Mouse (Mus musculus): ENCODE measurements around the gene Ssbp2.

Gene Ssbp2

DNA sequence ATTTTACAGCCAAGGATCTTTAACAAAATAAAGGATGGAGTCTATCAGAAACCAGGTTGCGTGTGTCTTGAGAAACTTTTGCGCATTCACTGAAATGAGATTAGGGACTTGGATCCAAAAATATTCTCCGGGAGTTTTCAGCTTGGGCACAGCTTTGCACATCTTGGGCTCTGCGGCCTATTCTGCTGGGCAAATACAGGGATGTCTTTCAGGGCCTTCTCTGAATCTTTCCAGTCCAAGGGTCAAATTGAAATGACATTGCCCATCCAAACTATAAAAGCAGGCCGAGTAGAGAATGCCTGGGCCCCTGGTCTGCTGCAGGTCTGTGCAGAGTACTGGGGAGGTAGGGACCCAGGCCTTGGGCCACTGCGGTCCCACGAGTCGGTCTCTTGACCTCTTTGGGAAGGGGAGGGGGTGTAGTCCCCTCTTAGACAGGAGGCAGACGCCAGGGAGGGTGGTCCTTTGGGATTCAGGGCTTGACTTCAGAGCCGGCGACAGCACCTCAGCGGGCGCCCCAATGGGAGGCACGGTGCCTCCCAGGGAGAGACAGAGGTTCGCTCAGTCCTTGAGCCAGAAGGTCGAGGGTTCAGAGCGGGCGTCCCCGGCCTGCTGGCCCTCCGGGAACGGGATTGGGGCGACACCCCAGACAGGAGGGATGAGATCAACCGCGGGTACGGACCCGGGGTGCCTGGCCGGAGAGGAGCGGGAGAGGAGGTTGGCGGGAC is at the start of gene Ssbp2:
Gene Ssbp2, plus strand, starts transcription at position 388 of the 725 bp plus-strand sequence.
- DNase-seq = no peak

DNA sequence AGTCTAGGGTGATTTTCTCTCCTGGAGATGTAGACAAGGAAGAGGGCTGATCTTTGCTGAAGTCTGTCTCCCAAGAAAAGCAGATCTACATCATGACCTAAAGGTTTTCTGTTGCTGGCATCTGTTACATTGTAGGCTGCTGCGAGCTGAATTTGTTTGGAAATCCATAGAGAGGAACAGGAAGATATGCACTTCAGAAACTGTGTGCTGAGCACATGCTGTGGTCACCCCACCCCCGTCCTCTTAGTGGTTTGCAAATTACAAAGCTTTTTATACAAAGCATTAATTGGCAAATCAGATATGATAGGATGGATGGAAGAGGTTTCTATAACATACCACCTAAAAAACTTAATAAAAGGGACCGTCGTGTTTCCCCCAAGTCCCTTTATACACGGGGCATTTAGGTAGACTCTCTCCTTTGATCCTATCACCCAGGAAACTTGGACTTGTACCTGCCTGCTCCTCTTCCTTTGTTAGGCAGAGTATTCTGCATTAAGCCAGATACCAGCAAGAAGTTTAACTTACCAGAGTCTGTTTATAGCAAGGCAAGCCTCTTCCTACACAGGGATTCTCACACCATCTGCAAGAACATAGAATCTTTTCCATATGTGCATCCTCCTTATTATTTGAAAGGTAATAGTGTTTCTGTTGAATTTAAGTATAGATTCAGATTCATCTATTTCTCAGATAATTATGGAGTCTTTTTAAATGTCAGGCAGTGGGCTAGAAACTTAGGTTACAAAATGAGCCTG is 46.2 kb upstream of the Ssbp2 start:
- no peak for DNase-seq

DNA sequence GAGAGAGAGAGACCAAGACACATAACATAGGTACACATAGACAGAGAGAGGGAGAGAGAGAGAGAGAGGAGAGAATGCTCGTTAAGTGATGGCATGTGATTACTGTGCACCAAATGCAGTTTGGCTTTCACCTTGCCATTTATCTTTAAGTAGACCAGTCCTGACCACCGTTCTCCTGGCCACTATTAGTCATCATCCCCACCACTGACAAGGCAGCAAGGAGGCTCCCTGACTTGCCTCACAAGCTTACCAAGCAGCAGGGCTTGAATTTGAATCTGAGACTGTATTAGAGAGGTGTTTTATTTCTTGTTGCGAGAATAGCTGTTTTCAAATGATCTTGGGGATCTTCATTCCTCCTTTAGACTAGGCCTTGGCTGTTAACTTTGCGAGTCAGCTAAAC is 44.2 kb upstream of the Ssbp2 start:
- no peak for DNase-seq

- no peak for DNase-seq
Measured at GRCm38 (mm10) chr13:91416698-91417097, 43.4 kb upstream of the Ssbp2 start.

GRCm38 (mm10) chr13:91421387-91421949 is 38.6 kb upstream of the Ssbp2 start:
- peak; percentile 69 for DNase-seq

DNA sequence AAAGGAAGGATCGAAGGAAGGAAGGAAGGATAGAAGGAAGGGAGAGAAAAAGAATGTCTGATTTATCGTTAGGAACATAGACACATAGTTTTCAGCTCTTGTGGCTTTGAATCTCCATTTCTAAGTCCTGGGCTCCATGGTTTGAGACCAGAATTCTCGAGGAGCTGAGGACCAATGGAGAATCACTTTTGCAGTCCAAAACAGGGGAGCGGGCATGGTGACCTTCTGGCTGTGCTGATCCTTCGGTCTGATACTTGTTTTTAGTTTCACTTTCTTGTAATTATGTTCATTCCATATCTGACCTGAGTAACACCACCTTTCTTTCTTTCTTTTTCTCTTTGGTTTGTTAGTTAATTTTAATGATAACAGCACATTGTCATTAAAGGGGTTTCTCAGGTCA is 29.2 kb upstream of the Ssbp2 start:
- no peak for DNase-seq

DNA sequence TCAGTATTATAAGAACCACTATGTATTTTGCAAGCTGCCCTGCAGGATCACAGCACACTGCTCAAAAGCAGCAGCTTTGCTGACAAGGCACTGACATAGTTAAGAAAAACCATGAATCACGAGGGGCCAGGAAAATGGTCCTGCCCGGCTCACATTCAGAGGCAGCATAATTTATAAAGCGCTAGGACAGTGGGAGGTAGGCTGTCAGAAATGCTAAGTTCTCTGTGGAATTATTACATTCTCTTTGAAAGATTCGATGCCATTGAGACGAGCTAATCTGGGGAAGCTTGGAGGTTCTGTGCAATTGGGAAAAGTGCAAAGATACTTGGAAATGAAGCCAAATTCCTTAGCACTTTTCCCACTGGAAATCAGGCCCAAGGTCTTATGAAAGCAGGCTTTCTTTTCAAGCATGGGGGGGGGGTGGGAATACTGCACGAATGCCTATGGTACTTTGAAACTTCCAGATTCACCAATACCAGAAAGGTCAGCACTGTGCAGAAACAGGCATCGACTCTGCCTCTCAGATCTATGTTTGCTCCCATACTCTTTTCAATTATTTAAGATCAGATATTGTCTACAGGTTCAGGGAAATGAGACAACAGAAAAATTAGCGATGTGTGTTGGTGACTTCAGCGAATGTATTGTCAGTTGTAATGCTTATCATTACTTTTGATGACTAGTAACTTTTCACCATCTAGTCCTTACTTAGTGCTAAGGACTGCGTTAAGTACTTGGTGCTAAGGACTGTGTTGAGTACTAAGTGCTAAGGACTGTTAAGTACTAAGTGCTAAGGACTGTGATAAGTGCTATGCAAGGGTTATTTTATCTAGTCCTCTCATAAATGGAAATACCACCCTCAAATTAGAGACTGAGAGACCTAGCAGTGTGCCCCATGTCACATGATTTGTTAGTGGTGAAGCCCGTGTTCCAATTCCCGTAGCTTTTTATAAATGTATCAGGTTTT is 28.4 kb upstream of the Ssbp2 start:
- DNase-seq = no peak

- no peak for DNase-seq
Measured at GRCm38 (mm10) chr13:91433021-91433420, 27.1 kb upstream of the Ssbp2 start.

- no peak for DNase-seq
Measured at GRCm38 (mm10) chr13:91437931-91438330, 22.2 kb upstream of the Ssbp2 start.

- DNase-seq = no peak
Measured at GRCm38 (mm10) chr13:91441476-91441875, 18.6 kb upstream of the Ssbp2 start.

- no peak for DNase-seq
Measured at GRCm38 (mm10) chr13:91446728-91447127, 13.4 kb upstream of the Ssbp2 start.

- DNase-seq = no peak
Measured at GRCm38 (mm10) chr13:91448936-91449335, 11.1 kb upstream of the Ssbp2 start.

DNA sequence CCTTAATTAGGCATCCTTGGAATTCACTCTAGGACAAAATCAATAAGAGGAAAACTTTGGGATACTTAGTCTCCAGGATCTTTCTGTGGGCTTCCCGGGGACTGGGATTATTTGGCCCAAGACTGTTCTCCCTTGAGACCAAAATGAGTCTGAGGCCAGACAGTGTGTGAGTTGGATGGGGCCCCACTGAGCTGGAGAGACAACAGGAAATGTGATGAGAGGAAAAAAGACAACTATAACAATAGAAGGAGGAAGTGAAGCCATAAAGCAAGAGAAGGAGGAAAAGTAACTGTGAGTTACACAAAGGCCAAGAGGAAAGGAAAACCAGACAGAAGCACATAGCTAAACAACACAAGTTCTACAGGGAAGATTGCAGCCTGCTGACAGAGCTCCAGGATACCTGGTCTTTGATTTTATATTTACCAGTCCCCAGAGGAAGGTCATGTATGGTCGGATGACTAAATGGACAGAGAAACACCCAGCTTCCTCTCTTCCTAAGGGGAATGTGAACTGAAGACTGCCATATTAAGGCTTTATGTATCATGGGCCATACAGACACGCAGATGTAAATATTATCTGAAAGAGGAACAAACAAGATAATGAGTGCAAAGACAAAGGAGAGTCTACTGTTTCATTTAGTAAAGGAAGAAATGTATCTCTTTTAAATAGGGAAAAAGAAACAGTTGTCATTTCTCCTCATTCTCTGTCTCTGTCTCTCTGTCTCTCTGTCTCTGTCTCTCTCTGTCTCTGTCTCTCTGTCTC is 8.5 kb upstream of the Ssbp2 start:
- DNase-seq = no peak

GRCm38 (mm10) chr13:91452269-91452668 is 7.8 kb upstream of the Ssbp2 start:
- no peak for DNase-seq

DNA sequence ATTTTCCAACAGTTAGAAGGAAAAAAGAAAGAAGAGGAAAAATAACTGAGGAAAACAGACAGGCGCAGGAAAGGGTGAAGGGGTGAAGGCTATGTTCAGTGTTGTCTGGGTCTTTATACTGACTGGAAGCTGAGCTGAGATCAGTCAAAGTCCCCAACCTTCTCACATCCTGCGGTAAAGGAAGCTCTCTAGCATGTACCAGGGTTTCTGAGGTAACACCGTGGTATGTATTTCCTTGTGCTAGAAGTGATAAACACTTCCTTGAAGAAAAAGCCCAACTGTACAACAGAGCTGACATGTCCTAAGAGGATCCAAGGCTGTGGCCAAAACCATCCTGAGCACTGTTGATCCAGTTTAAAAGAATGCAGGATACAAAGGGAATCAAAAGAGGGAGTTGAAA is 6.8 kb upstream of the Ssbp2 start:
- DNase-seq = no peak

- no peak for DNase-seq
Measured at GRCm38 (mm10) chr13:91456041-91456440, 4.0 kb upstream of the Ssbp2 start.

GRCm38 (mm10) chr13:91456735-91457134 is 3.3 kb upstream of the Ssbp2 start:
- DNase-seq = no peak

- DNase-seq = no peak
Measured at GRCm38 (mm10) chr13:91457974-91458373, 2.1 kb upstream of the Ssbp2 start.

DNA sequence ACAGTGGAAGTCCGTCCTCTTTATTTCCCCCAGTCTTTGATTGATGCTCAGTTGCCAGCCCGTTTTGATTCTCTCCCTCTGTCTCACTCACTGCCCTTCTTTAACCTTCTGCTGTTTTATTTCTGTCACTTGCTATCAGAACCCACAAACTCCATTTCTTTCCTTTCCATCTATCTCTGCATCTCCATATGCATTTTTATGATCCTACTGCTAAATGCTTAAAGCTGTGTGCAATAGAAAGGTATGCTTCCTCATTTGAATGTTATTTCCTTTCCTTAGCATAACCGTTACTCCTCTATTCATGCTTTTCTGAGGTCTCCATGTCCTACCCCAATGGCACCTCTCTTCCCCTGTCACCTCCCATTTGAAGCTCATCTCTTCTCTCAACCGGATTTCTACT is 594 bp upstream of the Ssbp2 start:
- no peak for DNase-seq

DNA sequence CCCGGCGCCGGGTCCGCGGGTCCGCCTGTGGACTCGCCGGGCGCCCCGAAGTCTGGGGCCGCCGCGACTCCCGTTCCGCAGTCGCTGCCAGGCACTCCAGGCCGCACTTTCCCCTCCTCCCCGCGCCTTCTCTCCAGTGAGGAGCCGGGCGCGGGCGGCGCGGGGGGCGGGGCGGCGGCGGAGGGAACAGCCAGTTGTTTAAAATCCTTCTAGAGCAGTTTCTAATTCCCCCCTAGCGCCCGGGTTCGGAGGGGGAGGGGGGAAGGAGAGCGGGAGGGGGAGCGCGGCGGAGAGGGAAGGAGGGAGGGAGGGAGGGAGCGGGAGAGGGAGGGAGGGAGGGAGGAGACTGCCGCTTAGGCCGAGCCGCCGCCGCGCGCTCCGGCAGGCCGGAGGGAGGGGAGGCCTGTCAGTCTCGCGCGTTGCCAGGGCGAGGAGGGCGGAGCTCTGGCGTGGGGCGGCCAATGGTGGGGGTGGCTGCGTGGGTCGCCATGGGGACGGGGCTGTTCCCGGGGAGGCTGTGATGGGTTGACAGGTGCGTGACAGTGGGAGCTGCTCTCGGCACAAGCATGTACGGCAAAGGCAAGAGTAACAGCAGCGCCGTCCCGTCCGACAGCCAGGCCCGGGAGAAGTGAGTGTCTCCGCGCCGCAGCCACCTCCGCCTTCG is 670 bp downstream of the Ssbp2 start:
- DNase-seq = peak; percentile 97

DNA sequence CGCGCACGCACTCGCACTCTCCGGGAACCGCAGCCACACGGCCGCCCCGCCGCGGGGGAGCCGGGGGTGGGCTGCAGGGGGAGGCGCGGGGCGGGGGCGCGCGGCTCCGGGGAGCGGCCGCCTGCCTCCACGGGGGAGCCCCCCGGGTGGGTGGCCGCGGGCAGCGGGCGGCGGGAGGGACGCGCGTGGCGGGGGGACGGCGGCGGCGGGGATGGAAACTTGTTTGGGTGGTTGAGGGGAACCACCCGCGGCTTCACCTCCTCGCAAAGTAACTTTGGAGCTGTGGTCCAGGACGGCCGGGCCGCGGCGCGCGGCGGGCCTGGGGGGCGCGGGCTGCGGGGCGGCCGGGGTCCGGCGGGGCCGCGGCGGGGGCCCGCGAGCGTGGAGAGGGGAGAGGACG is 1.2 kb downstream of the Ssbp2 start:
- no peak for DNase-seq

Measured in kidney, adult 11 months (tissue).